Mouse (Mus musculus): ENCODE measurements at regions not wholly inside any gene's neighbourhood (a gene's known extent, or its start where the extent isn't known, plus 50 kb on each side); places are given as distances from the start of the nearest gene placed in this dataset.
"Not testable (repeated sequence)": the region's sequence is repeated elsewhere in the genome, so short reads cannot be mapped to it uniquely, and the experiment has no call there.

- Histone ChIP-seq H3K27me3 (replicated peaks; ENCODE audit: control insufficient read depth, insufficient read depth, low read length) (no peaks in the 10 kb centered on the region), H3K4me3 (ENCODE audit: low read depth, low read length) (no peak overlapping the region), H3K27ac (ENCODE audit: low read depth) (no peak overlapping the region), H3K9ac (ENCODE audit: low read length) (no peak overlapping the region), H3K4me2 (ENCODE audit: low read length) (no peak overlapping the region), H3K36me3 (ENCODE audit: control insufficient read depth, insufficient read depth, low read length) (no peaks in the 10 kb centered on the region), H3K9me3 (ENCODE audit: control insufficient read depth, low read length) (no peaks in the 10 kb centered on the region), H3K4me1 (replicated peaks; ENCODE audit: control insufficient read depth, insufficient read depth, low read length) (no peaks in the 10 kb centered on the region)
- 62% methylated on average over 5 of the region's 5 CpGs for WGBS
- DNase-seq (ENCODE audit: low spot score) (no peak), ATAC-seq (replicated peaks; ENCODE audit: low FRiP score, low TSS enrichment, low read depth) (no peak)
These were observed 125.3 kb downstream of the Gipc2 start for GRCm38 (mm10) chr3:152040751-152041150.

GRCm38 (mm10) chr3:152036819-152037218, 129.2 kb downstream of the Gipc2 start:
- not testable (repeated sequence) for ATAC-seq (replicated peaks; ENCODE audit: low FRiP score, low TSS enrichment, low read depth); H3K27me3 ChIP-seq (replicated peaks; ENCODE audit: control insufficient read depth, insufficient read depth, low read length); H3K9ac ChIP-seq (ENCODE audit: low read length); H3K9me3 ChIP-seq (ENCODE audit: control insufficient read depth, low read length); H3K4me3 ChIP-seq (ENCODE audit: low read depth, low read length); DNase-seq (ENCODE audit: low spot score); H3K4me2 ChIP-seq (ENCODE audit: low read length); H3K36me3 ChIP-seq (ENCODE audit: control insufficient read depth, insufficient read depth, low read length); H3K4me1 ChIP-seq (replicated peaks; ENCODE audit: control insufficient read depth, insufficient read depth, low read length); H3K27ac ChIP-seq (ENCODE audit: low read depth)
- 79% methylated on average over 5 of the region's 5 CpGs for WGBS

- Histone ChIP-seq H3K9me3 (ENCODE audit: control insufficient read depth, low read length) (no peaks in the 10 kb centered on the region), H3K4me3 (ENCODE audit: low read depth, low read length) (no peak overlapping the region), H3K36me3 (ENCODE audit: control insufficient read depth, insufficient read depth, low read length) (no peaks in the 10 kb centered on the region), H3K4me1 (replicated peaks; ENCODE audit: control insufficient read depth, insufficient read depth, low read length) (no peaks in the 10 kb centered on the region), H3K27ac (ENCODE audit: low read depth) (no peak overlapping the region), H3K9ac (ENCODE audit: low read length) (no peak overlapping the region), H3K4me2 (ENCODE audit: low read length) (no peak overlapping the region), H3K27me3 (replicated peaks; ENCODE audit: control insufficient read depth, insufficient read depth, low read length) (no peaks in the 10 kb centered on the region)
- WGBS = 79% methylated on average over 5 of the region's 5 CpGs
- DNase-seq (ENCODE audit: low spot score) = no peak
- no peak for ATAC-seq (replicated peaks; ENCODE audit: low FRiP score, low TSS enrichment, low read depth)
These were observed 130.6 kb downstream of the Gipc2 start for GRCm38 (mm10) chr3:152035416-152035815.

- Histone ChIP-seq H3K27me3 (replicated peaks; ENCODE audit: control insufficient read depth, insufficient read depth, low read length) (no peaks in the 10 kb centered on the region), H3K9ac (ENCODE audit: low read length) (no peak overlapping the region), H3K9me3 (ENCODE audit: control insufficient read depth, low read length) (no peaks in the 10 kb centered on the region), H3K36me3 (ENCODE audit: control insufficient read depth, insufficient read depth, low read length) (no peaks in the 10 kb centered on the region), H3K4me2 (ENCODE audit: low read length) (no peak overlapping the region), H3K4me1 (replicated peaks; ENCODE audit: control insufficient read depth, insufficient read depth, low read length) (no peaks in the 10 kb centered on the region), H3K27ac (ENCODE audit: low read depth) (no peak overlapping the region), H3K4me3 (ENCODE audit: low read depth, low read length) (no peak overlapping the region)
- DNase-seq (ENCODE audit: low spot score) (no peak), ATAC-seq (replicated peaks; ENCODE audit: low FRiP score, low TSS enrichment, low read depth) (no peak)
- 85% methylated on average over 9 of the region's 10 CpGs for WGBS
These were observed 131.3 kb downstream of the Gipc2 start for GRCm38 (mm10) chr3:152034686-152035085.

- Histone ChIP-seq H3K9me3 (ENCODE audit: control insufficient read depth, low read length) (no peaks in the 10 kb centered on the region), H3K27me3 (replicated peaks; ENCODE audit: control insufficient read depth, insufficient read depth, low read length) (no peaks in the 10 kb centered on the region), H3K4me2 (ENCODE audit: low read length) (no peak overlapping the region), H3K4me3 (ENCODE audit: low read depth, low read length) (no peak overlapping the region), H3K36me3 (ENCODE audit: control insufficient read depth, insufficient read depth, low read length) (no peaks in the 10 kb centered on the region), H3K27ac (ENCODE audit: low read depth) (no peak overlapping the region), H3K4me1 (replicated peaks; ENCODE audit: control insufficient read depth, insufficient read depth, low read length) (no peaks in the 10 kb centered on the region), H3K9ac (ENCODE audit: low read length) (no peak overlapping the region)
- WGBS = 84% methylated on average over 2 of the region's 2 CpGs
- ATAC-seq (replicated peaks; ENCODE audit: low FRiP score, low TSS enrichment, low read depth) = no peak
- no peak for DNase-seq (ENCODE audit: low spot score)
These were observed 131.8 kb downstream of the Gipc2 start for GRCm38 (mm10) chr3:152034221-152034620.

GRCm38 (mm10) chr3:152032663-152033318, 133.2 kb downstream of the Gipc2 start:
- DNase-seq (ENCODE audit: low spot score) = no peak

GRCm38 (mm10) chr3:152028695-152029094, 137.3 kb downstream of the Gipc2 start:
- no peak overlapping the region for H3K4me2 ChIP-seq (ENCODE audit: low read length)
- no peaks in the 10 kb centered on the region for H3K4me1 ChIP-seq (replicated peaks; ENCODE audit: control insufficient read depth, insufficient read depth, low read length)
- no peaks in the 10 kb centered on the region for H3K27me3 ChIP-seq (replicated peaks; ENCODE audit: control insufficient read depth, insufficient read depth, low read length)
- H3K9ac ChIP-seq (ENCODE audit: low read length) = no peak overlapping the region
- no peak overlapping the region for H3K4me3 ChIP-seq (ENCODE audit: low read depth, low read length)
- no peaks in the 10 kb centered on the region for H3K9me3 ChIP-seq (ENCODE audit: control insufficient read depth, low read length)
- H3K27ac ChIP-seq (ENCODE audit: low read depth) = no peak overlapping the region
- 51% methylated on average over 1 of the region's 1 CpGs for WGBS
- DNase-seq (ENCODE audit: low spot score) = no peak
- no peak for ATAC-seq (replicated peaks; ENCODE audit: low FRiP score, low TSS enrichment, low read depth)
- H3K36me3 ChIP-seq (ENCODE audit: control insufficient read depth, insufficient read depth, low read length) = no peaks in the 10 kb centered on the region

More at GRCm38 (mm10) chr3:152032663-152033318, 133.2 kb downstream of the Gipc2 start:
- no peaks in the 10 kb centered on the region for H3K36me3 ChIP-seq (ENCODE audit: control insufficient read depth, insufficient read depth, low read length)
- H3K9me3 ChIP-seq (ENCODE audit: control insufficient read depth, low read length) = no peaks in the 10 kb centered on the region
- WGBS = 48% methylated on average over 3 of the region's 3 CpGs
- H3K4me3 ChIP-seq (ENCODE audit: low read depth, low read length) = no peak overlapping the region
- no peak overlapping the region for H3K4me2 ChIP-seq (ENCODE audit: low read length)
- H3K27ac ChIP-seq (ENCODE audit: low read depth) = no peak overlapping the region
- no peak for ATAC-seq (replicated peaks; ENCODE audit: low FRiP score, low TSS enrichment, low read depth)
- no peaks in the 10 kb centered on the region for H3K4me1 ChIP-seq (replicated peaks; ENCODE audit: control insufficient read depth, insufficient read depth, low read length)
- H3K27me3 ChIP-seq (replicated peaks; ENCODE audit: control insufficient read depth, insufficient read depth, low read length) = no peaks in the 10 kb centered on the region
- H3K9ac ChIP-seq (ENCODE audit: low read length) = no peak overlapping the region

- Histone ChIP-seq H3K4me3 (ENCODE audit: low read depth, low read length) (no peak overlapping the region), H3K4me1 (replicated peaks; ENCODE audit: control insufficient read depth, insufficient read depth, low read length) (no peaks in the 10 kb centered on the region), H3K27me3 (replicated peaks; ENCODE audit: control insufficient read depth, insufficient read depth, low read length) (no peaks in the 10 kb centered on the region), H3K9me3 (ENCODE audit: control insufficient read depth, low read length) (no peaks in the 10 kb centered on the region), H3K36me3 (ENCODE audit: control insufficient read depth, insufficient read depth, low read length) (no peaks in the 10 kb centered on the region), H3K4me2 (ENCODE audit: low read length) (no peak overlapping the region), H3K9ac (ENCODE audit: low read length) (no peak overlapping the region), H3K27ac (ENCODE audit: low read depth) (no peak overlapping the region)
- 87% methylated on average over 4 of the region's 4 CpGs for WGBS
- no peak for DNase-seq (ENCODE audit: low spot score)
- ATAC-seq (replicated peaks; ENCODE audit: low FRiP score, low TSS enrichment, low read depth) = no peak
These were observed 140.0 kb downstream of the Gipc2 start for GRCm38 (mm10) chr3:152026034-152026433.

- DNase-seq (ENCODE audit: low spot score) (no peak), ATAC-seq (replicated peaks; ENCODE audit: low FRiP score, low TSS enrichment, low read depth) (no peak)
- H3K4me3 ChIP-seq (ENCODE audit: low read depth, low read length) = no peak overlapping the region
- no peaks in the 10 kb centered on the region for H3K9me3 ChIP-seq (ENCODE audit: control insufficient read depth, low read length)
- H3K4me2 ChIP-seq (ENCODE audit: low read length) = no peak overlapping the region
- H3K9ac ChIP-seq (ENCODE audit: low read length) = no peak overlapping the region
- H3K27ac ChIP-seq (ENCODE audit: low read depth) = no peak overlapping the region
- no peaks in the 10 kb centered on the region for H3K27me3 ChIP-seq (replicated peaks; ENCODE audit: control insufficient read depth, insufficient read depth, low read length)
- H3K36me3 ChIP-seq (ENCODE audit: control insufficient read depth, insufficient read depth, low read length) = no peaks in the 10 kb centered on the region
- WGBS = 79% methylated on average over 8 of the region's 8 CpGs
- H3K4me1 ChIP-seq (replicated peaks; ENCODE audit: control insufficient read depth, insufficient read depth, low read length) = no peaks in the 10 kb centered on the region
These were observed 140.9 kb downstream of the Gipc2 start for GRCm38 (mm10) chr3:152025122-152025521.

Data from intestine, embryonic 14.5 days (tissue).